Mouse (Mus musculus): ENCODE data around the gene Slc25a28.

Gene Slc25a28

GRCm38 (mm10) chr19:43679474-43679981 is 4.8 kb upstream of the Slc25a28 start:
- in situ Hi-C loops (cut with MboI, MseI): loop anchor here (10.0 to 25.0 kb wide), 2 partner anchors 895 to 1742 kb away; partner anchors contain the start of genes Exosc1 (in 1 of the 2) and Zdhhc16 (in 1 of the 2)

- in situ Hi-C loops (cut with MboI, MseI): loop anchor here (10.0 to 25.0 kb wide), 2 partner anchors 894 to 1741 kb away; partner anchors contain the start of genes Exosc1 (in 1 of the 2) and Zdhhc16 (in 1 of the 2)
Measured at GRCm38 (mm10) chr19:43678467-43679003, 3.9 kb upstream of the Slc25a28 start.

DNA sequence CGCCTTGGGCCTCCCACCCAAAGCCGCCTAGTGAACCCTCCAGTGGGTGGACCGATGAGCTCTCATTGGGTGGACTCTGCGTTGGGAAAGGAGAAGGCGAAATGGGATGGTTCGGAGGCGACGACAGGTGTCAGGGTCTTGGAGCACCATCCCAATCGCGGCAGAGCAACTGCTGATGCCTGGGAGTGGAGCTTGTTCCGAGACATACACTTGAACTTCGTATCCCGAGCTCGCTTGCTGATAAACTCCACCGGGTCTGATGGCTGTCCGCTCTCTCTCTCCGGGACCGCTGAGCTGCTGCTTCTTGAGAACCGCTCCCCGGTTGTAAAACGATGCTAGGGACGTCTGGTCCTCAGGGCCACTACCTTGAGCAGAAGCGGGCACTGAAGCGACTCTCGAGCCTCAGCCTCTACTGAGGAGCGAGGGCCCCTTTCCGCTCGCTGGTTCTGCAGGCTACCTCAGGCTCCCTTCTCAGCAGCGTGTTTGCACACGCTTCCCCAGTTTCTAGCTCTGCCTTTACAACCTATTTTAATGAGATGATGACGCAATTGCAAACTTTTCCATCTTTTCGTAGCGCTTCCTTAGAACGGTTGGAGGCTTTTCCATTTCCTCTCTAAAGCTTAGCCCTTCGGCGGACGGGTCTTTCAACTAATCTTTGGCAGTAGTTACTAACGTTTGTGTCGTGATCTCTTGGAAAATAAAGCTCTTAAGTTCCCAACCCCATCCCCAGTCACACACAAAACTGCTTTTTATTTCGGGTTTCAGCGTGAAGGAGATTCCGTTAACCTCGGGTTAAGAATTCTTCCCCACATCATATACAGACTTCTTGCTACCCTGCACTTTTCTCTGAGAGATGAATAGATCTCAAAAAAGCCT is 1.1 kb upstream of the Slc25a28 start:
- in situ Hi-C loops (cut with MboI, MseI): loop anchor here (10.0 to 25.0 kb wide), 2 partner anchors 891 to 1738 kb away; partner anchors contain the start of genes Exosc1 (in 1 of the 2) and Zdhhc16 (in 1 of the 2)

DNA sequence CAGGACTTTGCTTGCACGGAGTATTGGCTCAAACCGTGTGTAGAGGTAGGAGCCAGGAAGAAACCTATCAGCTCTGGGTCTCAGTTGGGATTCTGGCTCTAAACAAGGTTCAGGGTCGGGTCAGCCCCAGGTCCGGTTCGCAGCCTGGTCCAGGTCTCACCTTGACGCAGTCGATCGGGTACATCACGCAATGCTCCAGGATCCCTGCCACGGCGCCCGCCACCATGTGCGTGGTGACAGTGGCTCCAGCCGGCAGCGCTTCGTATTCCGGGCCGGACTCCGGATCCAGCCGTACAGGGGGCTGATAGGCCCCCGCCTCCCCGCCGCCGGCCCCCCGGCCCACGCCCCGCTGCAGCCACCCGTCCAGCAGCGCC is 378 bp downstream of the Slc25a28 start:
- in situ Hi-C loops (cut with MboI, MseI): loop anchor here in 1 of 2 experiments (10.0 kb wide), 1 partner anchor 890 kb away; no protein-coding TSS in a partner anchor

GRCm38 (mm10) chr19:43673513-43674315 is 967 bp downstream of the Slc25a28 start:
- in situ Hi-C loops (cut with MboI, MseI): loop anchor here in 1 of 2 experiments (10.0 kb wide), 1 partner anchor 889 kb away; no protein-coding TSS in a partner anchor

GRCm38 (mm10) chr19:43671054-43671453 is 3.6 kb downstream of the Slc25a28 start:
- in situ Hi-C loops (cut with MboI, MseI): loop anchor here in 1 of 2 experiments (10.0 kb wide), 1 partner anchor 886 kb away; no protein-coding TSS in a partner anchor

- in situ Hi-C loops (cut with MboI, MseI): loop anchor here in 1 of 2 experiments (5.0 kb wide), 1 partner anchor 42 kb away; no protein-coding TSS in a partner anchor
Measured at GRCm38 (mm10) chr19:43669136-43669759, 5.4 kb downstream of the Slc25a28 start.

DNA sequence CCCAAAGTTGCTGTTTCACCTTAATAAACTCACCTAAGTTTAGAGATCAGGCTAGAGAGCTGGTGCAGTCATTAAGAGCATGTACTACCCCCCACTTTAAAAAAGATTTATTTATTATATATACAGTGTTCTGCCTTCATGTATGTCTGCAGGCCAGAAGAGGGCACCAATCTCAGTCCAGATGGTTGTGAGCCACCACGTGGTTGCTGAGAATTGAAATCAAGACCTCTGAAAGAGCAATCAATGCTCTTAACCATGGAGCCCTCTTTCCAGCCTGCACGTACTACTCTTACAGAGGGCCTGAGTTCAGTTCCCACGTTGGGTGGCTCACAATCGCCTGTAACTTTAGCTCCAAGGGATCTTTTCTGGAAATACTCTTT is 7.3 kb downstream of the Slc25a28 start:
- in situ Hi-C loops (cut with MboI, MseI): loop anchor here in 1 of 2 experiments (5.0 kb wide), 1 partner anchor 40 kb away; no protein-coding TSS in a partner anchor

GRCm38 (mm10) chr19:43666661-43667429 is 7.8 kb downstream of the Slc25a28 start:
- in situ Hi-C loops (cut with MboI, MseI): loop anchor here in 1 of 2 experiments (5.0 kb wide), 1 partner anchor 40 kb away; no protein-coding TSS in a partner anchor

DNA sequence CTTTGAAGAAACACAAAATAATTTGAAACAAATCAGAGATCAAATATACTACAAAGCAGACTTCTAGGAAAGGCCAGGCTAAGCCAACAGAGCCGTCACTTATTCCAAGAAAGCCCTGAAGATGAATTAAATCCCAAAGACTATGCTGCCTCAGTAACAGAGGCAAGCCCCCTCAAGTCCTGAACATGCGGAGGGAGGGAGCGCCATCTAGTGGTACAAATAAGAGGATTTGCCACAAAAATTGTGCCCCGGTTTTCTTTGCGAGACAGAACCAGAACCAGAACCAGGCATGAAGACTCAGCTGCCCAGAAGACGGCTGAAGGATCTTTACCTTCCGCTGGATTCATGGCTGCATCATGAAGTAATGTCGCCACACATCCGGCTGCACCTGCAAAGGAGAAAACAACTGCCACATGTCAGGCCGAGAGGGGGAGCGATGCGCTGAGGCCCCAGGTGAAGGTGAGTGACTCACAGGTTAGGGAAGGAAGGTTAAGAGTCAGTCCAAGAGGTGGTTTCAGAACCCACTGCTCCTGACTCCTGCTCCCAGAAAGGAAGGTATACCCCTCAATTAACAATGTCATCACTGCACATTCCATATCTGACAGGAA is 9.1 kb downstream of the Slc25a28 start:
- in situ Hi-C loops (cut with MboI, MseI): loop anchor here in 1 of 2 experiments (5.0 kb wide), 1 partner anchor 38 kb away; no protein-coding TSS in a partner anchor

DNA sequence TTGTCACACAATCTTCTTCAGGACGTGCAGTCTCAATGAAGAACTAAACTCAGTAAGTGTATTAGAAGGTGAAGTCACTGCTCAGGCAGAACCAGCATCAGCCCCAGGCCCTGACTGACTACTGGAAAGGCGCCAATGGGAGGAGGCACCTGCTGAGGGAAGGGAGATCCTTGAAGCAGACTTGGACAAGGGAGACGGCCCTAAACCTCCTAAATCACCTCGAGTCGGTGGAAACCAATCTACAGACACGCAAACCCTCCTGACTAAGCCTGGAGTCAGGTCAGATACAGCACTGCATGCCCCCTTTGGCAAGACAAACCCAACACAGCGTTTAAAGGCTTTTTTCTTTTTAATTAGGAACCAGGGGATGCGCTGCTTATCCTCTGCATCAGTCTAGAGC is 11.2 kb downstream of the Slc25a28 start:
- in situ Hi-C loops (cut with MboI, MseI): loop anchor here in 1 of 2 experiments (5.0 kb wide), 1 partner anchor 156 kb away; no protein-coding TSS in a partner anchor

GRCm38 (mm10) chr19:43662176-43662967 is 12.3 kb downstream of the Slc25a28 start:
- in situ Hi-C loops (cut with MboI, MseI): loop anchor here in 1 of 2 experiments (5.0 kb wide), 1 partner anchor 155 kb away; no protein-coding TSS in a partner anchor

GRCm38 (mm10) chr19:43660774-43661173 is 13.9 kb downstream of the Slc25a28 start:
- in situ Hi-C loops (cut with MboI, MseI): loop anchor here in 1 of 2 experiments (5.0 kb wide), 1 partner anchor 153 kb away; no protein-coding TSS in a partner anchor

GRCm38 (mm10) chr19:43659632-43660031 is 15.0 kb downstream of the Slc25a28 start:
- in situ Hi-C loops (cut with MboI, MseI): loop anchor here in 1 of 2 experiments (5.0 to 10.0 kb wide), 2 partner anchors 115 to 152 kb away; no protein-coding TSS in a partner anchor

- in situ Hi-C loops (cut with MboI, MseI): loop anchor here in 1 of 2 experiments (10.0 kb wide), 1 partner anchor 111 kb away; no protein-coding TSS in a partner anchor
Measured at GRCm38 (mm10) chr19:43655735-43656492, 18.8 kb downstream of the Slc25a28 start.

GRCm38 (mm10) chr19:43651241-43651785 is 23.4 kb downstream of the Slc25a28 start:
- in situ Hi-C loops (cut with MboI, MseI): loop anchor here in 1 of 2 experiments (10.0 kb wide), 1 partner anchor 107 kb away; no protein-coding TSS in a partner anchor

GRCm38 (mm10) chr19:43648343-43648742 is 26.3 kb downstream of the Slc25a28 start:
- in situ Hi-C loops (cut with MboI, MseI): no loop called here
